Mouse (Mus musculus): ENCODE data around the gene Grap.
"Not testable (repeated sequence)": the region's sequence is repeated elsewhere in the genome, so short reads cannot be mapped to it uniquely, and the experiment has no call there.

Grap gene

GRCm38 (mm10) chr11:61638764-61639536, 14.1 kb upstream of the Grap start:
- no peak for DNase-seq (ENCODE audit: extremely low spot score, low read depth, low spot score)

- no peak for DNase-seq (ENCODE audit: extremely low spot score, low read depth, low spot score)
Observed at GRCm38 (mm10) chr11:61639601-61640177, 13.4 kb upstream of the Grap start.

- not testable (repeated sequence) for DNase-seq (ENCODE audit: extremely low spot score, low read depth, low spot score)
Observed at GRCm38 (mm10) chr11:61640585-61640984, 12.5 kb upstream of the Grap start.

GRCm38 (mm10) chr11:61642106-61642505, 11.0 kb upstream of the Grap start:
- no peak for DNase-seq (ENCODE audit: extremely low spot score, low read depth, low spot score)

GRCm38 (mm10) chr11:61643184-61643961, 9.7 kb upstream of the Grap start:
- no peak for DNase-seq (ENCODE audit: extremely low spot score, low read depth, low spot score)

- no peak for DNase-seq (ENCODE audit: extremely low spot score, low read depth, low spot score)
Observed at GRCm38 (mm10) chr11:61644576-61645326, 8.3 kb upstream of the Grap start.

GRCm38 (mm10) chr11:61645357-61645857, 7.7 kb upstream of the Grap start:
- DNase-seq (ENCODE audit: extremely low spot score, low read depth, low spot score), result no peak

- no peak for DNase-seq (ENCODE audit: extremely low spot score, low read depth, low spot score)
Observed at GRCm38 (mm10) chr11:61646499-61647039, 6.5 kb upstream of the Grap start.

- no peak for DNase-seq (ENCODE audit: extremely low spot score, low read depth, low spot score)
Observed at GRCm38 (mm10) chr11:61647110-61647910, 5.8 kb upstream of the Grap start.

- no peak for DNase-seq (ENCODE audit: extremely low spot score, low read depth, low spot score)
Observed at GRCm38 (mm10) chr11:61647956-61648748, 4.9 kb upstream of the Grap start.

- DNase-seq (ENCODE audit: extremely low spot score, low read depth, low spot score), result no peak
Observed at GRCm38 (mm10) chr11:61648749-61649115, 4.3 kb upstream of the Grap start.

- DNase-seq (ENCODE audit: extremely low spot score, low read depth, low spot score), result no peak
Observed at GRCm38 (mm10) chr11:61649163-61649580, 3.9 kb upstream of the Grap start.

GRCm38 (mm10) chr11:61649626-61650025, 3.4 kb upstream of the Grap start:
- no peak for DNase-seq (ENCODE audit: extremely low spot score, low read depth, low spot score)

GRCm38 (mm10) chr11:61650470-61651265, 2.4 kb upstream of the Grap start:
- no peak for DNase-seq (ENCODE audit: extremely low spot score, low read depth, low spot score)

GRCm38 (mm10) chr11:61652216-61652615, 849 bp upstream of the Grap start:
- no peak for DNase-seq (ENCODE audit: extremely low spot score, low read depth, low spot score)

- no peak for DNase-seq (ENCODE audit: extremely low spot score, low read depth, low spot score)
Observed at GRCm38 (mm10) chr11:61653568-61653967, 503 bp downstream of the Grap start.

- no peak for DNase-seq (ENCODE audit: extremely low spot score, low read depth, low spot score)
Observed at GRCm38 (mm10) chr11:61654786-61655311, 1.8 kb downstream of the Grap start.

- DNase-seq (ENCODE audit: extremely low spot score, low read depth, low spot score), result no peak
Observed at GRCm38 (mm10) chr11:61655649-61656048, 2.6 kb downstream of the Grap start.
